Mouse (Mus musculus): ENCODE data around the gene Camp. TPM values are rescaled to one million over a fixed set of nuclear protein-coding genes. Genes with fewer than 3 reads are reported as not detected.

Gene Camp
- polyA plus RNA-seq, 1 experiment from 2014 or later: 1.0 TPM

Small RNA genes within 50 kb of the gene (microRNA-seq; reads per million reads assigned to microRNA genes)
- 0.74 reads per million for gene Mir7089

Other genes starting within 250 kb of the Camp start
- 0.10 TPM in 1 of 2 replicates, not detected in the other for gene Fbxw24, start 223.6 kb downstream of the Camp start, polyA plus RNA-seq (2015; fragmentation: Nextera tagmentation; extraction: Ambion mirVana)
- not detected in 2 replicates for gene Fbxw25, start 185.0 kb downstream of the Camp start, polyA plus RNA-seq (2015; fragmentation: Nextera tagmentation; extraction: Ambion mirVana)
- gene Fbxw18, start 146.9 kb downstream of the Camp start, polyA plus RNA-seq (2015; fragmentation: Nextera tagmentation; extraction: Ambion mirVana): not detected in 2 replicates
- gene Fbxw26, start 103.5 kb downstream of the Camp start, polyA plus RNA-seq (2015; fragmentation: Nextera tagmentation; extraction: Ambion mirVana): not detected in 2 replicates
- not detected in 2 replicates for gene Fbxw27, start 58.9 kb downstream of the Camp start, polyA plus RNA-seq (2015; fragmentation: Nextera tagmentation; extraction: Ambion mirVana)
- not detected in 2 replicates for gene Spink8, start 37.3 kb downstream of the Camp start, polyA plus RNA-seq (2015; fragmentation: Nextera tagmentation; extraction: Ambion mirVana)
- gene Nme6, start 16.9 kb downstream of the Camp start, polyA plus RNA-seq (2015; fragmentation: Nextera tagmentation; extraction: Ambion mirVana): 52.9 and 58.0 TPM in 2 replicates
- gene Cdc25a, start 26.0 kb upstream of the Camp start, polyA plus RNA-seq (2015; fragmentation: Nextera tagmentation; extraction: Ambion mirVana): 27.2 and 30.4 TPM in 2 replicates
- gene Map4, start 81.8 kb upstream of the Camp start, polyA plus RNA-seq (2015; fragmentation: Nextera tagmentation; extraction: Ambion mirVana): 46.7 and 49.9 TPM in 2 replicates

Measured in lung, embryonic 15.5 days (tissue).